Mouse (Mus musculus): ENCODE measurements around the gene Nme9.

The Nme9 gene

GRCm38 (mm10) chr9:99451161-99451560, at the start of gene Nme9:
Gene Nme9, plus strand, starts transcription at chr9:99451475.
- no peak for DNase-seq

GRCm38 (mm10) chr9:99409280-99409679, 42.0 kb upstream of the Nme9 start:
- DNase-seq, result no peak

DNA sequence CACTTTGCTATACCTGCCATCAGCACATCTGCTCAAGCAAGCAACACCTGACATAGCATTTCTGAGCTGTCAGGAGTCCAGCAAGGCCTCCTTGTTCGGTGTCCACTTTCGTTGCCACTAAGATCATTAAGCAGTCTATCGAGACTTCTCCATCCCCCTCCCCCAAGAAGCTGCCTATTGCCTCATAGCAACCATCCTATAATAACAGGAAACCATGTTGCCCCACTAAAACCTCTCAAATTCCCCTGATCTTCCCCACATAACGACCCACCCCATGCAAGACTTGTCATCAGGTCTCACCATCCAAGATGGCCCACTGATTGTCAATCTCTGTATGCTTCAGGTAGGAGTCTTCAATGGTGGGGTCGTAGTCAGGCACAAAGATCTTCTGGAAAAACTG, 40.2 kb upstream of the Nme9 start:
- no peak for DNase-seq

DNA sequence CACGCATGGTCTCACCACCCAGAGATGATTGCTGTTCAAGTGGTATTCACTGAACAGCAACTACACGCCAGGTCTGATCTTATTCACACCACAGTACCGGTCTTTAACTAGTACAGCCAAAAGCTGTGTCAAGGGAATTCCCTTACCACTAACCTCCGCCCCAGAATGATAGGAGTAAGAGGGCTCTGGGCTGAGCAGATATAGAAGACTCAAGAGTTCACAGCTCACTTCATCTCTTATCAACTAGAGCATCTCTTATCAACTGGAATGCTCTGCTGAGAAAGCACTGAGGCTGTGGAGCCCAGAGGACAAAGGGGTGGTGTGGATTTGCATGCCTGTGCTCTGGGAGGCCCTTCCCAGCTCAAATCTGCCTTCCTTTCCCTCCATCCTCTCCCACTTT, 39.5 kb upstream of the Nme9 start:
- no peak for DNase-seq

DNA sequence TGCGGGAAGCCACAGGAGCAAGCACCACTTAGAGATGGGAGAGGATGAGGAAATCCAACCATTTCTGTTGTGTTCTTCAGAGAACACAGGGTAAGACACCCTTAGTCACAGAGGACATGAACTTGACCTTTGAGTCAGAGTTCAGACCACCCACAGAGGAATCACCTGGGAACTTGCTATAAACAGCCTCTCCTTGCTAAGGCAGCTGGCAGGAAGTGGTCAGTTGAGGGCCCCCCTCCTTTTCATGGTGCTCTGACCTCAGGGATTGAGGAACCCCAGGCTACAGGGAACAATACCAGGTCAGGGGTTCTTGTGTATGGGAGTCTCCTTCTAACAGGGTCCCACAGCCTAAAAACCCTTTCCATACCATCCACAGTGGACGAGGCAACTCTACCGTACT, 34.5 kb upstream of the Nme9 start:
- DNase-seq, result no peak

GRCm38 (mm10) chr9:99417288-99417846, 33.9 kb upstream of the Nme9 start:
- peak in 1 of 2 experiments; percentile 66 for DNase-seq

DNA sequence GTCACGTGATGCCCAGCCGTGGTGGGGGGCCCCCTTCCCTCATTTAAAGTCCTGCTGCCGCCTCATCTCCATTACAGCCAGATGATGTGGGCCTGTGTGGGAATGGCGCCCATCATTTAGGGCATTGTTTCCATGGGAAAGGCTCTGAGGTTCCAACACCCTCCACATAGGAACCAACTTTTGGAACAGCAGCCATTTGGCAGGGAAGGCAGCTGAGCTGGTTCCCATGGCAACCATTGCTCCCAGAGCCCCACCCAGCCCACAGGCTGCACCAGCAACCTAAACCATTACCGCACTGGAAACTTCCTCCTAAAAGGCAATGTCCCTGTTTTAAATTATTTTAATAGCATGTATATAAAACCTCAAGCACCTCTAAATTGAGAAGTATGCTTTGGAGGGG, 32.9 kb upstream of the Nme9 start:
- DNase-seq, result peak; percentile 80 to 82

DNA sequence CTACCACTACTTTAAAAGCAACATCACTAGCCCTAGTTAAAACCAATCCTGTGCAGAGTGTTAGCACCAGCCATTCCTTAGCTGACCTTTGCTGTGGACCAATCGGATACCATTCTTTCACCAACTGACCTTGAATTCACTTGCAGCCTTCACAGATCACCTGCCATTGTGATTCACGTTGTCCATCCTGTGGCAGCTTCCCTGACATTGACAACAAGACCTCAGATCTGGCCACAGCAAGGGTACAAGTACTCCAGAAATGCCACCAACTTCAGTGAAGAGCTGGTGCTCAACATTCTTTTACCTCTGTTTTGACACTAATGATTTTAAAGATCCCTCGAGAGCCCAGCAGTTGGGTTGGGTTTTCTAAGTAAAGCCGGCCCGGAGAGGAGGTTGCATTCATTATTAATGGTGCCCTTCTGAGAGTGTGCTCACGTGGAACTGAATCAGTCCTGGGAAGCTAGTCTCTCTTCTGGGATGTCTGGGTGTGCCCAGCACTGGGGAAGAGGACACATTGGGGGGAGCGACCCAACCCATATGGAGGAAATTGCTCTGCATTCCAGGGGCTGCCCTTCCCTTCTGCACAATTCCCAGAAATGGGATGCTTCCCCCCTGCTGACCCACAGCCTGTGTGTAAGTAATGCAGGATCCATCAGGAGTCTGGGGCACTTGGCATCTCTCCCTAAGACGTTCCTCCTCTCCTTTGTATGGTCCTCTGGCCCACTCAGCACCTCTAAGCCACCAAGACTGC, 31.1 kb upstream of the Nme9 start:
- DNase-seq, result no peak

DNA sequence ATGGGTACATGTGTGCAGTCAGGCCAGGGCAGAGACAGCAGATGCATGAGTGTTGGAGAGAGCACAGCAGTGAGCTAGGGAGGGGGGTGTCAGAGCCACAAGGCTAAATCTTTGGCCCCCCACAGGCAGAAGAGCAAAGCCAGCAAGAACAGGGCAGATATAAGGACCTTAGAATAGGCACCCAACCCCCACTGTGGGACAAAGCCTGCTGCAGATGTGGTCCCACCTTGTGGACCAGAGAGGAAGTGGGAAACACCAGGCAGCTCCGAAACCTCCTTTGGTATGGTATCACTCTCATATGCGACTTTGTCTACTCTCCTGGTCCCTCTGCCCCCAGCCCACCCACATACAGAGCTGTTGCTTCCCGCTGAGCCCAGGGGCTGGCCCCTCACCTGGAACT, 29.4 kb upstream of the Nme9 start:
- no peak for DNase-seq

- no peak for DNase-seq
Observed at GRCm38 (mm10) chr9:99423692-99424573, 27.3 kb upstream of the Nme9 start.

GRCm38 (mm10) chr9:99424574-99424863, 26.8 kb upstream of the Nme9 start:
- DNase-seq, result no peak

- DNase-seq, result no peak
Observed at GRCm38 (mm10) chr9:99425262-99425661, 26.0 kb upstream of the Nme9 start.

DNA sequence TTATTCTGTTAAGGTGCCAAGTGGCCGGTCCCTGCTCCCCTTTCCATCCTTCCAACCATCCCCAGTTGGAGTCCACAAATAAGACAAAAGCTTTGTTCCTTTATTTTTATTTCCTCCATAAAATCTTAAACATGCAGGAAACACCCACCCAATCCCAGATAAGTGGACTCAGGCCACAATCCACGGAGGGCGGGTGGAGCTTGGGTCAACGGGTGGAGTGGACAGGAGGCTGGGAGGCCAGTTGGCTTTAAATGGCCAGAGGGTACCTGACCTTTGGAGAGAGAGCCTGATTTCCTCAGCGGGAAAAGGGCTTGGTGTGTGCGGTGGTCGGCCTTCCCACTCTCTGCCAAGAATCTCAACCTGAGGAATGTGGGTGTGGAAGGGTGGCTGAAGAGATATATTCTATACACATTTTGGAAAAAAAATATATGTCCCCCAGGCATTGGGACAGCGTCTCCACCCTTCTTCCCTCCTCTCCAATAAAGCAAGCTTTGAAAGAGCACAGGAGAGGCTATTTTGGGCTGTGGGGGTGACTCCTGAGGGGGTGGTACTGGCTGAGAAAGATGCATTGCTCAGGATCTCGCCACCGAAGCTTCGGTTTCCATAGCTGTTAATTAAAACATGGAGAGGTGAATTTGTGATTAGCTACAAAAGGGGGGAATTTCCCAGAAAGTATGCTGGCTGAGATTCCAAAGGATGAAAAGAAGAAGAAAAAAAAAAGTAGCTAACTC, 22.5 kb upstream of the Nme9 start:
- no peak for DNase-seq

DNA sequence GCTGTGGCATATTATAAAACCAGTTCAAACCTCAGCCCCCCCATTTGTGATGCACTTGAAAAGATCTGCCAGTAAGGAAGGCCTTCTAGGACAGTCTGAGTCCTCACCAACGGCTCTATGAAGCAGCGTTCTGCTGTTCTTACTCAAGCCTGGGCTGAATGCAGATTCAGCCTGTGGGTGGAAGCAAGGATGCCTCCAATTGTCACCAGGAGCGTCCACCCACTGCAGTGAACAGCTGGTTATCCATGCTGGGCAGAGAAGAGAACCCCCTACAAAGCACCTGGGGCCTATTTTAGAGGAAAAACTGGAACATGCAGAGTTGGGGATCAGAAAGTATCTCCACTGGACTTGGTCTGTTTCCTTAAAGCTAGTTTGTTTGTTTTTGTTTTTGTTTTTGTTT, 21.4 kb upstream of the Nme9 start:
- DNase-seq, result no peak

DNA sequence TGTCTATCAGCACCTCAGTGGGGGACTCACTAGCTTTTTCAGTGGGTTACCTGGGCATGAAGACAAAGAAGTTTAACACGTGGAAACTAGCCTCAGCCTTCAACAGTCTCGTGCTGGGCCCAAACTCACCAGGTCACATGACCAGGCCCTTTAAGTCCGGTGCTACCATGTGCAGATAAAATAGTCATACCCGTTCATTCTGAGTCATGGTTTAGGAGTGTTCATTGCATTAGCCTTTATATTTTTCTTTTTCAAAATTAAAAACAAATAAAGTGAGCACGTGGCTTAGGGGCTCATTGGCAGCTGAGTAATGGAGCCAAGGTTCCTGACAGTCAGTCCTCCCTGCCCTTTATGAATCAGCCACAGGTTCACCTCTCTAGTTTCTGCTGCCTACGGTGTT, 20.5 kb upstream of the Nme9 start:
- no peak for DNase-seq

DNA sequence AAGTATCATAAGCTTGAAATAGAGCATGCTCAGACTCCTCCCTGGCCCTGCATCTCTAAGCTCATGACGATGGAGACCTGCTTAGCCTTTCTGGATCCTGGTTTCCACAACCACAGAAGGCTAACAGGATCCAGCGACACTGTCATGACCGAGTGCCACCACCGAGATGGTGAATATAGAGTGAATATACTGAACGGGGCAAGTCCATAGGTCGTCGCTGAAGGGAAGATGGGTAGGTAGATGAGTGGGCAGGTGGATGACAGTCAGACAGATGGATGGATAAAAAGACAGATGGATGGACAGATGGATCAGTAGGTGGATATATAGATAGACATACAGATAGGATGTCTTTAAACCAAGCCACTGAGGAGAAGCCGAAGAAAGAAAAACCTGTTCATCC, 19.9 kb upstream of the Nme9 start:
- no peak for DNase-seq

GRCm38 (mm10) chr9:99431963-99432362, 19.3 kb upstream of the Nme9 start:
- peak; percentile 63 to 75 for DNase-seq

DNA sequence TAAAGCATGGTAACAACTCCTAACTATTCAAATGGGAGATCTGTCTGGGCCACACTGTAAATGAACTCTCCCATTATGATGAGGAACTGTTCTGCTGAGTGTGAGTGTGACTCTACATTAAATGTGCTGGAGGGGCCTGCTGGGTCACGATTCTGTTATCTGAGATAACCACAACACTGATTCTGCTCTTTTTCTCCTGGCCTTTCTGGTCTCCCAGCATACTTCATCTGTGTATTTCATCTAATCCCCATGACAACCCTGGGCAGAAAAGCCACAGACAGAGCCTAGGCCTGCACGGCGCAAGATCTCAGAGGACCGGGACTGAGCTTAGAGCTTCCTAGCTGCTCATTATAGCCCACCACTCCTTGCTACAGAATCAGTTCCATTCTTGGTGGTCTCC, 18.8 kb upstream of the Nme9 start:
- no peak for DNase-seq

GRCm38 (mm10) chr9:99434892-99435618, 16.2 kb upstream of the Nme9 start:
- DNase-seq, result no peak

DNA sequence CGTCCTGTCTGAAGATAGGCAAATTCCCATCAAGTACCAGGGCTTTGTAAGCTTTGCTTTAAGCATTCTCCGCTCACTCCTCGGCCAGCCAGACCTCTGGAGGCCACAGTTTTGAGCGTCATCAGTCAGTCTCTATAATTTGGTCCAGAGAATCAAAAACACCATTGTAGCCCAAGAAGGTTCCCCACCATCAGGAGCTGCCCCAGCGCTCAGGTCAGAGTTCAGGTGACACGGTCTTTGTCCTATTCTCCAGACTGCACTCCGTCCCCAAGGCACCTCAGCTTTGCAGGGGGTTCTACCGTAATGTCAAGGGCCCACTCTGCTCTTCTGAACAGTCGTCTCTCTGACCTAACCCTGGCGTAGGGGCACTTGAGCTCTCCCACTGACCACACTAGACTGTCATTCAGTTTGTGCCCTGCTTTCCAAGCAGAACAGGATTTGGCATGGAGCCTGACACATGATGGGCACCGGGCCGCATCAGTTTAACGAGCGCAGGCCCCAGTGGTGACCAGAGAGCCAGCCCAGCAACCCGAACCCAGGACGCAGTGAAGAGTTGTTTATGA, 15.6 kb upstream of the Nme9 start:
- peak; percentile 90 for DNase-seq

GRCm38 (mm10) chr9:99436182-99437030, 14.9 kb upstream of the Nme9 start:
- DNase-seq, result peak; percentile 86 to 88
